Mouse (Mus musculus): ENCODE data around the gene Fer1l5. TPM values are rescaled to one million over a fixed set of nuclear protein-coding genes. Genes with fewer than 3 reads are reported as not detected.

Fer1l5 gene
- not detected for polyA plus RNA-seq (2014; fragmentation: Illumina TruSeq; extraction: RNeasy Lipid Tissue Mini Kit (QIAGEN cat#74804); ENCODE audit: low read depth, low replicate concordance)

DNA sequence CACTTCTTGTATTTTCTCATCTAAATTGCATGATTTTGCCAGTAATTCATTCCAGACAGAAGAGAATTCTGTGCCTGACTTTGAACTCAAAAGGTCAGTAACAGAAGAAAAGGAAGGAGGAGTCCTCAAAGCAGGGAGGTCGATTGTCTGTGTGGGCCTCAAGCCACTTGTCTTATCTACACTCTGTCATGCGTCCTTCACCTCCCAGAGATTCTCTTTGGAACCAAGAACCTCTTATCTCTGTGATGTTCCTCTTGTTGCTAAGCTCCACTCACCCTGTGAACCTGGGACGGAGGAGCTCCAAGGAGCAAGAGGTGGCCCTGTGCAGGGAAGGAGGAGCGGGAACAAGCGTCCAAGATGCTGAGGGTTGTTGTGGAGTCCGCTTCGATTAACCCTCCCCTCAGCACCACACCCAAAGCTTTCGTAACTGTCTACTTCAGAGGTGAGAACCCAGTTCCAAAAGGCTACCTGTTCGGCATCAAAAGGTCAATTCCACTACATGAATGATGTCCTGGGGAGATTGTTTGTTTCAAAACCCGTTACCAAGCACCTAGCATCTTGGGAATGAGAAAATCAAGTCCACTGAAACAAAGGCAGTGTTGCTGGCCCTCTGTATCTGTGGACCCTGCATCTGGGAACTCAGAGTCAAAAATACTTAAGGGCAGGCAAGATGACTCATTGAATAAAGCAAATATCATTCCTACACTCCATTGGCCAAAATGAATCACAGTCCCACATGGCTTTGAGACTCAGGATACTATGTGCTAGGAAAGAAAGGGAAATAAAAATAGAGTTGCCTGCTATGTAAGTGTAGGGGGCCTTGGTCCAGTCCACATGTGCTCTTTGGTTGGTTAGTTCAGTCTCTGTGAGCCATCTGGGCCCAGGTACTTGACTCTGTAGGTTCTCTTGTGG lies at the start of gene Fer1l5:
Fer1l5 (plus strand) TSS at position 358 of the 912 bp plus-strand sequence.

DNA sequence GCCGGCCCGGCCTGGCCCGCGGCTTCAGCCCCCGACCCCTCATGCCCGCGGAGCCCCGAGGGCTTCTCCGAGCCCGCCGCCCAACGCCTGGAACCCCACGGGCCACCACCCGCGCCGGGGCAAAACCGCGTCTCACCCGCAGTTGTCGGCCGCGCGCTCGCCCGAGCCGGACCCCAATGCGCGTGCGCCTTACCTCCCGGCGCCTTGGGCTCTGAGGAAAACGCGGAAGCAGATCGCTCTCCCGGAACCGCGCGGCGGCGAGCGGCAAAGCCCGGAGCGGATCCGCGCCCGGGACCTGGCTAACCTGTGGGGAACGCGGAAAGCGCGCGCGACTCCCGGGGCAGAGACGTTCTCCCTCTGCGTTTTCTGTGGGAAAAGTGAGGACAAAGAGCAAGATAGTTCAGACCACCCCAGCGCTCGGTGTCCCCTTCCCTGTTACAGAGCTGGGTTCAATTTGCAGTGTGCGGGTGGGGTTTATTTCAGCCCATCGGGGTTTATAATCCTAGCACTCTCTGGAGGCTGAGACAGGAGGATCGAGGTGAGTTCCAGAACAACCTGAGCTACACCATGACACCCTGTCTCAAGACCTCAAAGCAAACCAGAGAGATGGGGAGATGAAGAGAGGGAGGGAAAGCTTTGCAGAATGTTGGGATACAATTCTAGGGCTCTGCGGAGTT lies 3.0 kb upstream of the Fer1l5 start, which contains the start of gene Kansl3:
Kansl3 (minus strand) TSS at position 213 of the 677 bp plus-strand sequence.

DNA sequence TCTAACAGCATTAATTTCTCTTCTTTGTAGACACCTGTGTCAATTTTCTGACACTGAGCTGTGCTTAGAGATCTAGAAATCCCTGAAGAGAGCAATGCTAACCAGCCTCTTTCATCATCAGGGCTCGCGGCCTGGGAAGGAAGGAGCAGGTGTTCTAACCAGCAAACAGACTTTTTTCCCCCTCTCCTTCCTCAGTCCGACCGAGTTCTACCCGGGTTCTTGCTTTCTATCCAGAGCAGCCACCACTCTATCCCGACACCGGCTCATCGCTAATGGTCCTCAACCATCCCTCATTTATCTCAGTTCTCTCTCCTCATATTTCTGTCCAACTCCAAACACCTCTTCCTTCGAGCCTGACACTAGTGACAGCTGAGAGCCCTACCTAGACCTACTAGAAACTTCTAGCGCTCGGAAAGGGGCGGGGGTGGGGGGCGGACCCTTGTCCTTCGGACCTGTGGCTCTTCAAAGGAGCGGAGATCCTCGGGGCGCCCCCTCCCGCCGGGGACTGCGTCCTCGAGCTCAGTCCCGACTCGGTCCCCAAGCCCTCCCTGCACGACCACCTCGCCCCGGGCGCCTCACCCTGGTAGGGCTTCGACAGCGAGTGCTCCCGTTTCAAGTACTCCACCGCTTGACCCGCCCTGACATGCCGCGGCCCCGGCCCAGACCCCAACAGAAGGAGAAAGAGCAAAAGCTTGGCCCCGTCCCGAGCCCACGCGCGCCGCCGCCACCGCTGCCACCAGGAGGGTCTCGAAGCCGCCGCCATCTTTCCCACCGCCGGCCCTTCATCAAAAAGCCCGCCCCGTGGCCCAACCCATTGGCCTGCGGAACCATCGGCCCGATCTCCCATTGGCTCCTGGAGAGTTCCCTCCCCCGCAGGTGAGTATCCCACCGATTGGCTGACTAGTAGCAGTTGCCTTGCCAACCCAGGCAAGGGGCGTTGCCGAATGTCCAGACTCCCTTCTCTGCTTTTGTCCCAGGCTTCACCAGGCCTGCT lies 72.7 kb downstream of the Fer1l5 start, which contains the start of gene Lman2l:
Lman2l (minus strand) TSS at position 801 of the 994 bp plus-strand sequence.

DNA sequence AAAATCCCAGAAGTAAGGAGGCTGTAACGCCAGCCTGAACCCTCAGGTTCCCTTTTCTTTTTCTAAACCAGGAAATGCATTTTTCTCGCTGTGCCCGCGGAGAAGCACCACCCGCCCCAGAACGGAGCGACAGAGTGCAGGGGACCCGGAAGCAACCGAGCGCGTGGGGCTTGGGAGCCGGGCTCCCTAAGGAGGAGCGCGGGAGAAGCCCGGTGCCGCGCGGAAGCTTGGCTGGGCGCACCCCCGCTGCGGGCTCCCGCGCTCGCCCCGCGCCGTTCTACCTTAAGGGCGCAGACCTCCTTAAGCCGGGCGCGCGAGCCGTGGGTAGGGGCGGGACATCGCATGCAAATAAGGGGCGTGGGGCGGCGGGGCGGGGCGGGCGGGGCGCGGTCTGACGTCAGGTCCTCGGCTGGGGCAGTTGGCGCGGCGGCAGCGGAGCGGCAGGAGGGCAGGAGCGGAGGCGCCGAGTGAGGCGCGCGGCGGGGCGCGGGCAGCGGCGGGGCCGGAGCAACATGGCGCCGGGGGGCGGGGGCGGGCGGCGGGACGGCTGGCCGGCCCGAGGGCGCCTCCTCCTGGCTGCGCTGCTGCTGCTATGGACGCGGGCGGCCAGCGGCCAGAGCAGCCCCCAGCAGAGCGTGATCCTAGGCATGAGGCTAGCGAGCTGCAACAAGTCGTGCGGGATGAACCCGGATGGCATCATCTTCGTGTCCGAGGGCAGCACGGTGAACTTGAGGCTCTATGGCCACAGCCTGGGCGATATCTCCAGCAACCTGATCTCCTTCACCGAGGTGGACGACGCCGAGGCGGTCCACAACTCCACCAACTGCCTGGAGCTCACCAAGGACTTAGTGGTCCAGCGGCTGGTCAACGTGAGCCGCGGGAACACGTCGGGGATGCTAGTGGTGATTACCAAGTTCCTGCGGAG lies 99.4 kb downstream of the Fer1l5 start, which contains the start of gene Cnnm4:
Cnnm4 (plus strand) TSS at position 440 of the 925 bp plus-strand sequence.

Other genes with a start within 250 kb of the Fer1l5 start
- 85.7 TPM for gene Uggt1, start 127.6 kb upstream of the Fer1l5 start, polyA plus RNA-seq (2014; fragmentation: Illumina TruSeq; extraction: RNeasy Lipid Tissue Mini Kit (QIAGEN cat#74804); ENCODE audit: low read depth, low replicate concordance)
- gene Neurl3, start 97.6 kb upstream of the Fer1l5 start, polyA plus RNA-seq (2014; fragmentation: Illumina TruSeq; extraction: RNeasy Lipid Tissue Mini Kit (QIAGEN cat#74804); ENCODE audit: low read depth, low replicate concordance) = 5.0 TPM
- gene Arid5a, start 64.6 kb upstream of the Fer1l5 start, polyA plus RNA-seq (2014; fragmentation: Illumina TruSeq; extraction: RNeasy Lipid Tissue Mini Kit (QIAGEN cat#74804); ENCODE audit: low read depth, low replicate concordance) = 0.17 TPM
- 17.9 TPM for gene Kansl3, start 3.1 kb upstream of the Fer1l5 start, polyA plus RNA-seq (2014; fragmentation: Illumina TruSeq; extraction: RNeasy Lipid Tissue Mini Kit (QIAGEN cat#74804); ENCODE audit: low read depth, low replicate concordance)
- 16.3 TPM for gene Lman2l, start 73.0 kb downstream of the Fer1l5 start, polyA plus RNA-seq (2014; fragmentation: Illumina TruSeq; extraction: RNeasy Lipid Tissue Mini Kit (QIAGEN cat#74804); ENCODE audit: low read depth, low replicate concordance)
- gene Cnnm4, start 99.3 kb downstream of the Fer1l5 start, polyA plus RNA-seq (2014; fragmentation: Illumina TruSeq; extraction: RNeasy Lipid Tissue Mini Kit (QIAGEN cat#74804); ENCODE audit: low read depth, low replicate concordance) = 1.6 TPM
- 11.4 TPM for gene Cnnm3, start 139.6 kb downstream of the Fer1l5 start, polyA plus RNA-seq (2014; fragmentation: Illumina TruSeq; extraction: RNeasy Lipid Tissue Mini Kit (QIAGEN cat#74804); ENCODE audit: low read depth, low replicate concordance)
- 7.8 TPM for gene Ankrd23, start 164.6 kb downstream of the Fer1l5 start, polyA plus RNA-seq (2014; fragmentation: Illumina TruSeq; extraction: RNeasy Lipid Tissue Mini Kit (QIAGEN cat#74804); ENCODE audit: low read depth, low replicate concordance)
- not detected for gene Gm42417, start 167.1 kb downstream of the Fer1l5 start, polyA plus RNA-seq (2014; fragmentation: Illumina TruSeq; extraction: RNeasy Lipid Tissue Mini Kit (QIAGEN cat#74804); ENCODE audit: low read depth, low replicate concordance)
- 3.6 TPM for gene Ankrd39, start 175.2 kb downstream of the Fer1l5 start, polyA plus RNA-seq (2014; fragmentation: Illumina TruSeq; extraction: RNeasy Lipid Tissue Mini Kit (QIAGEN cat#74804); ENCODE audit: low read depth, low replicate concordance)
- 1.7 TPM for gene Sema4c, start 186.1 kb downstream of the Fer1l5 start, polyA plus RNA-seq (2014; fragmentation: Illumina TruSeq; extraction: RNeasy Lipid Tissue Mini Kit (QIAGEN cat#74804); ENCODE audit: low read depth, low replicate concordance)